9 mouse cellular contexts compared by ENCODE assay signal in genomic region chr6:127991509-127992176, GRCm38 (mm10).
DNase-seq lines count a peak whose midpoint lies in the region; ATAC-seq and TF ChIP-seq lines count a peak whose summit lies in the region.
"Had no signal": no experiment of that assay in that cellular context is flagged by ENCODE, and none has a peak within 500 bp of the region (broad histone marks: within the 10 kb centered on the region; RNA-seq: fewer than 3 reads in every experiment).

No protein-coding gene starts in this region.

- TF ChIP-seq CTCF in gastrocnemius, adult 2 months (IDR thresholded peaks at IDR 0.05): no peak
- no peak for TF ChIP-seq CTCF in stomach, postnatal 0 days (IDR thresholded peaks at IDR 0.05; ENCODE audit: low read depth)

- peak; percentile 75 for DNase-seq in gastrocnemius, adult 2 months
- DNase-seq in gastrocnemius, postnatal 4 days (ENCODE audit: low spot score in 2 of 2): no peak
- DNase-seq in gastrocnemius, adult 8-10 months (ENCODE audit: low spot score in 2 of 2): peak; percentile 44 to 60
- DNase-seq in limb, embryonic 10.5 days (ENCODE audit: low spot score): no peak
- DNase-seq in stomach, postnatal 0 days (ENCODE audit: low spot score): no peak
- DNase-seq in frontal cortex, postnatal 14 days (ENCODE audit: low spot score in 2 of 2): no peak
- DNase-seq in embryo, embryonic 10.5 days (ENCODE audit: low spot score): no peak
- DNase-seq in ovary, postnatal 36 days (ENCODE audit: low spot score): no peak

- 83% methylated on average over 11 of the region's 11 CpGs for WGBS in limb, embryonic 10.5 days
- 63% methylated on average over 11 of the region's 11 CpGs for WGBS in stomach, postnatal 0 days

- H3K27me3 ChIP-seq in limb, embryonic 10.5 days (ENCODE audit: low read depth, poor library complexity, severe bottlenecking): no peaks in the 10 kb centered on the region
- H3K27me3 ChIP-seq in stomach, postnatal 0 days (ENCODE audit: control insufficient read depth, insufficient read depth, low read length): no peaks in the 10 kb centered on the region

- H3K9ac ChIP-seq in stomach, postnatal 0 days (ENCODE audit: low read length): no peak overlapping the region

- no peak overlapping the region for H3K4me3 ChIP-seq in gastrocnemius, adult 2 months
- no peak overlapping the region for H3K4me3 ChIP-seq in limb, embryonic 10.5 days
- H3K4me3 ChIP-seq in stomach, postnatal 0 days (ENCODE audit: low read depth, low read length): no peak overlapping the region
- H3K4me3 ChIP-seq: hindbrain, embryonic 10.5 days had no signal

- peaks cover 34% of the 10 kb centered on the region for H3K4me1 ChIP-seq in limb, embryonic 10.5 days
- H3K4me1 ChIP-seq in stomach, postnatal 0 days (replicated peaks; ENCODE audit: control insufficient read depth, insufficient read depth): no peaks in the 10 kb centered on the region; the same call in none of the 2 replicates

- ATAC-seq in stomach, postnatal 0 days (ENCODE audit: low FRiP score, low TSS enrichment): peak; percentile 73

- intact Hi-C loops in gastrocnemius, adult 2 months (cut with DNase I): loop anchor here (2.0 to 5.0 kb wide), 2 partner anchors 15 to 36 kb away; no protein-coding TSS in a partner anchor

- no peak overlapping the region for H3K4me2 ChIP-seq in stomach, postnatal 0 days (replicated peaks; ENCODE audit: low read depth)

- no peaks in the 10 kb centered on the region for H3K9me3 ChIP-seq in limb, embryonic 10.5 days (replicated peaks)
- no peaks in the 10 kb centered on the region for H3K9me3 ChIP-seq in stomach, postnatal 0 days (ENCODE audit: control insufficient read depth, low read length)
- H3K9me3 ChIP-seq: hindbrain, embryonic 10.5 days had no signal

- H3K36me3 ChIP-seq in limb, embryonic 10.5 days: peaks cover 9% of the 10 kb centered on the region
- 0 out of 2 replicates have a peak, but pooled peaks cover 3% of the 10 kb centered on the region for H3K36me3 ChIP-seq in stomach, postnatal 0 days (ENCODE audit: control insufficient read depth, insufficient read depth, low read length)

- TF ChIP-seq EP300 in stomach, postnatal 0 days (optimal IDR thresholded peaks at IDR 0.05): no peak

- H3K27ac ChIP-seq in gastrocnemius, adult 2 months: peak overlapping the region; percentile 77
- peak overlapping the region; percentile 33; the same call in 1 of the 2 replicates for H3K27ac ChIP-seq in limb, embryonic 10.5 days
- peak overlapping the region; percentile 75 for H3K27ac ChIP-seq in stomach, postnatal 0 days (replicated peaks)
- H3K27ac ChIP-seq: hindbrain, embryonic 10.5 days had no signal

Comparison
In these comparisons a context has a peak if more than half of its experiments do, and no peak if none do; other contexts are left out.
1. DNase-seq: peak in gastrocnemius, adult 2 months (single experiment) and gastrocnemius, adult 8-10 months (2 of 2); none in gastrocnemius, postnatal 4 days (0 of 2), limb, embryonic 10.5 days (single experiment), stomach, postnatal 0 days (single experiment), frontal cortex, postnatal 14 days (0 of 2), embryo, embryonic 10.5 days (single experiment) and ovary, postnatal 36 days (single experiment).
2. Peak in every context shown above with its lines, with median percentiles within 50 percentile points of each other: H3K27ac ChIP-seq.